Mouse (Mus musculus) kidney, adult 11 months (tissue): Measurements from ENCODE around the gene Ppp1r27.
"Not testable (repeated sequence)": the region's sequence is repeated elsewhere in the genome, so short reads cannot be mapped to it uniquely, and the experiment has no call there.

Source experiments
- DNase-seq: peaks from one replicate; pipeline ENCODE4 v3.0.0; 2022

Gene Ppp1r27

GRCm38 (mm10) chr11:120550810-120551440 lies at the start of gene Ppp1r27:
Gene Ppp1r27, minus strand, starts transcription at chr11:120551132.
- no peak for DNase-seq

- no peak for DNase-seq
Measured at GRCm38 (mm10) chr11:120600716-120601115, 49.8 kb upstream of the Ppp1r27 start.

DNA sequence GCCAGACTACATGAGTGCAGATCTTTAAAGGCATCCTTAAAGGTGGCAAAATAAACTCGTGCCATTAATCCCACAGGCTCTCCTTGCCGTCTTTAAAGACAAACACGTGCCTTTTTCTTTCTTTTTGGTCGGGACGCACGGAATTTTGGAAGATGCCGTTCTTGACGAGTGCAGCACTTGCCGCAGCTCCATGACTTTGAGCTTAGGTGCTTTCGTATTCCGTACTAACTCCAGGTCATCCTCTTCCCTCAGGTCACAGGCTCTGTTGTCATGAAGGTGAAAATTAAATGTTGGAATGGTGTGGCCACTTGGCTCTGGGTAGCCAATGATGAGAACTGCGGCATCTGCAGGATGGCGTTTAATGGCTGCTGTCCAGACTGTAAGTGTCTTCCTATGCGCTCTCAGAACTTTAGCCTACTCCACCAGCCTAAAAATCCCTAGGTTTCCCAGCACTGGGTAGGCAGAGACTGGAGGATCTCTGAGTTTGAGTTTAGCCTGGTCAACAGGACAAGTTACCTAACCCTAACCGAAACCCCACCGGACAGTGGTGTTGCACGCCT lies 48.1 kb upstream of the Ppp1r27 start:
- DNase-seq = no peak

DNA sequence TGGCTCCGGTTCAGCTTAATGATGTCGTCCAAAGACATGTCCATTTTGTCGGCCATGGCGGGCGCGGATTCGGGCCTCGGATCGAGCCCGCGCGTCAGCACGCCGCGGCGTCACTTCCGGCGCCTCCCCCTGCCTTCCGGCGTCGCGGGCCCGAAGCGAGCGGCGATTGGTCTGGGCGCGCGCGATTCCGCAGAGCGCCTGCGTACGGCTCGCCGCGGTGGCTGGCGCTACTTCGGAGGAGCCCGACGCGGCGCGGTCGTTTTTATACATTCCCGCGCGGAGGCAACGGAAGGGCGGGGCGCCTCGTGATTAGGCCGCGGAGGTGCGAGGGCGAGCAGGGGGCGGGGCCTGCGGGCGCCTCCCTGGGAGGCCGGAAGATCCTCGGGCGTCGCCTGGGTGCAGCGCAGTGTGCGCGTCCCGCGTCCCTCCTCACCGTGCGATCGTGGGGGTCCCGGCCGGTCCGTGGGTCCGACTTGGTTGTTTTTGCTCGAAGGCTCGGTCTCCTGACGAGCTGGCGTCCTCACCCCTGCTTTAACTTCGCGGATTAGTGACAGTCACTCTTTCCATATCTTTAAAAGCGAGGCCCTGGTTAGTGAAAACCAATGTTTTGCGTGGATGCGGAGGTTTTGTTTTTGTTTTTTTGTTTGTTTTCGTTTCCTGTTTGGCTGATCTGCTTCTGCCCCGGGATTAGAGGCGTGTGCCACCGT lies 47.5 kb upstream of the Ppp1r27 start, which contains the start of the genes Alyref and Anapc11:
TSS of gene Alyref (minus strand) at position 83 of the 707 bp plus-strand sequence.
TSS of gene Anapc11 (plus strand) at position 139 of the 707 bp plus-strand sequence.
- peak; percentile 90 for DNase-seq

DNA sequence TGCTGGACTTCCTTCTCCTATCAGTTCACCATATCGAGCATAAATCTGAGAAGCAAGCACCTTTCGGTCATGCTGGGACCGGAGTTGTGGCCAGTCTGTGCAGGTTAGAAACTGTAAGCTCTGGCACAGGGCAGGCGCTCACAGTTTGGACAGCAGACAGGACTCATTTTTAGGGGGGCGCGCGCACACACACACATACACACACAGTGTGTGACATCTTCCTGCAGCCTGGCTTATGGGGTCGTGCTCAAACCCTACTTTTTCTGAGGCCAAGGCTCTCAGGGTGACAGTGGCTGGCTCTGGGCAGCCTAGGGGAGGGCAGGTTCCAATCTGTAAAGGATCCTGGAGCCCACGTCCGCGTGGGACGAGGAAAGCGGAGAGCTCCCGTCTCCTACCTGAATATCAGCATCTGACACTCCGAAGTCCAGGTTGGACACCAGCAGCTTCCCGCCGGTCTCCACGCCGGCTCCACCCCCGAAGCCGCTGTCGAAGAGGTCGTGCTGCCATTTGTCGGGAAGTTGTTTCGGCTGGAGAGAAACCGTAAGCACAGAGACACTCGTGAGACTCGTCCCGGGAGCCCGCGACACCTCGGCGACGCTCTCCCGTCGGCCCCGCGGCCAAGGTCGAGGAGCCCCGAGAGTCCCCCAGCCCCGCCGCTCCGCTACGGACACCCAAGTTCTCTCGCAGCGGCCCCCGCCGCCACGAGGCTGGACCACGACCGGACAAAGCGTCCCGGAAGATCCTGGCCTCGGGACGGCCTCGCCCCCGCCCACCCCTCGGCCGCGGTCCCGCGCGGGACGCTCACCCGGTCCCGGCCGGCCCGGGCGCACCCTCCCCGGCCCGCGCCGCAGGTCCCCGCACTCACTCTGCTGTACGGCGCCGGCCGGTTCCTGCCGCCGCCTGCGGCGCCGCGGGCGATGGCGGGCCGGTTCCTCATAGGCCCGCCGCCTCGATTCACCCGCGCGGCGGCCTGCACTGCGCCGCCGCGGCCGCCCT lies 46.6 kb upstream of the Ppp1r27 start:
- peak; percentile 31 for DNase-seq

- DNase-seq = no peak
Measured at GRCm38 (mm10) chr11:120588531-120588930, 37.6 kb upstream of the Ppp1r27 start.

DNA sequence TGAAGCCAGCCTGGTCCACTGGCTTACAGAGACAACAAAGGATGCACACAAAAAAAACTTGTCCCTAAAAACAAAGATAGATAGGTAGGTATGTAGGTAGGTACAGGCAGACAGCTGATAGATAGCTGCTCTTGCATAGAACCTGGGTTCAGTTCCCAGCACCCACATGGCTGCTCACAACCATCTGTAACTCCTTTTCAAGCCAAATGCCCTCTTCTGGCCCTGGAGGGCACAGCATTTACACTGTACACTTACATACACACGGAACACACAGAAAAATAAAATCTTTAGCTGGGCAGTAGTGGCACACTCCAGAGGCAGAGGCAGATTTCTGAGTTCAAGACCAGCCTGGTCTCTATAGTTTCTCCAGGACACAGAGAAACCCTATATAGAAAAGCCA lies 33.0 kb upstream of the Ppp1r27 start:
- no peak for DNase-seq

DNA sequence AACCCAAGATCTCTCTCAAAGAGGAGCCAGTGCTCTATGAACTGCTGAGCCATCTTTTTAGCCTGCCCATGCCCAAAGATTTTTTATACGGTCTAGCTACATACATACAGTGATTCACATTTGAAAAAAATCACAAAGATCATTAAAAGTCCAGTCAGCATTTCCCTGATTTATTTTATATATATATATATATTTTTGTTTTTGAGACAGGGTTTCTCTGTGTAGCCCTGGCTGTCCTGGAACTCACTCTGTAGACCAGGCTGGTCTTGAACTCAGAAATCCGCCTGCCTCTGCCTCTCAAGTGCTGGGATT lies 32.0 kb upstream of the Ppp1r27 start:
- not testable (repeated sequence) for DNase-seq

- DNase-seq = no peak
Measured at GRCm38 (mm10) chr11:120582268-120582981, 31.5 kb upstream of the Ppp1r27 start.

DNA sequence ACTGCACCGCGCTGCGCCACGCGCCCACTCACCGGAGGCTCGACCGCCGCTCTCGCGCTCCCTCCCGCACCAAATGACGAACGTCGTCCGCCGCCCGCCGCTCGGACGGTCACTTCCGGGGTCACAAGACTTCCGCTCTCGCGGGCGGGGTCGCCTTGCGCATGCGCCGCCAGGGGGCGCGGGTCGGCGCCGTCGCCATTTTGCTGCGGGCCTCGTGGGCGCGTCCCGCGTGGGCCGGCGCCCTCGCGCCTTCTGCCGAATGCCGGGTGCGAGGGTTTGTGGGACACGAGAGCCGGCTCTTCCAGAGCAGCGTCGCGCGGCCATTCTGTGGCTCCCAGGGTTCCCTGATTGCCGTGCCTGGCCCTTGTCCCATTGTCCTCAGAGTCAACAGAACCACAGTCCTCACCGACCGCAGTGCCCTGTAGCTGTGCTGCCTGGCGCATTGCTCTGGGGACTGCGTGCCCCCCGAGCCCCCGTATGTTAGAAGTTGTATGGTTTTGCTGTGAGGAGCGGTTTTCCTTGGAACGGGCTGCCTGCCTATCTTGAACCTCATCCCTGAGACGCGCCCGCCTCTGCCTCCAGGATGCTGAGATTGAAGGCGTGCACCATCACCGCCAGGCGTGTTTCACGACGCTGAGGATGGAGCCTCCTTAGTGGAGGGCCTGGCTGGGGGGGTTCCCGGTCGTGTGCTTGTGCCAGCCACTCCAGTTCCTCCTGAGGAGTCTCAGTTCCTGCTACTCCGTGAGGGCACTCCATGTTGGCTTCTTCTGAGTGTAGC lies 30.7 kb upstream of the Ppp1r27 start, which contains the start of gene Arhgdia:
TSS of gene Arhgdia (minus strand) at position 135 of the 778 bp plus-strand sequence.
- DNase-seq = peak; percentile 80

DNA sequence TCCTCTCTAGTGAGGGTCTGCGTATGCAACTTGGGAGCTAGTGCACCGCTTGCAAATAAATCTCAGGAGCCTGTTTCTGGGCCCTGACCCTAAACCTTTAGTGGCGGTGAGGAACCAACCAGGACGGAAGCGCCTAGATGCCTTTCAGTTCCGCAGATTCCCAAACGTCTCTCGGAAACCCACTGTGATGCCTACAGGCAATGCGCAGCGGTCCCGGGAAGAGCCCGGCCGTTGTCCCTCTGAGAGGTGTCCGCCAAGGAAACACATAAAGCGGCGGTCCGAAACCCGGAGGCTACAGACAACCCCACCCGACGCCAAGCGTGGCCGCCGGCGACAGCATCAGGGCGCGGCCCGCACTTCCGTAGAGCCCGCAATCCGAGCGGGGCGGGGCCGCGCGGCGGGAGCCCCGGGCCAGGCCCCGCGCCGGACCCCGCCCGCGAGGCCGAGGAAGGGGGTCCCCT lies 30.0 kb upstream of the Ppp1r27 start:
- DNase-seq = peak; percentile 29

GRCm38 (mm10) chr11:120580190-120580589 lies 29.3 kb upstream of the Ppp1r27 start:
- peak; percentile 61 for DNase-seq

DNA sequence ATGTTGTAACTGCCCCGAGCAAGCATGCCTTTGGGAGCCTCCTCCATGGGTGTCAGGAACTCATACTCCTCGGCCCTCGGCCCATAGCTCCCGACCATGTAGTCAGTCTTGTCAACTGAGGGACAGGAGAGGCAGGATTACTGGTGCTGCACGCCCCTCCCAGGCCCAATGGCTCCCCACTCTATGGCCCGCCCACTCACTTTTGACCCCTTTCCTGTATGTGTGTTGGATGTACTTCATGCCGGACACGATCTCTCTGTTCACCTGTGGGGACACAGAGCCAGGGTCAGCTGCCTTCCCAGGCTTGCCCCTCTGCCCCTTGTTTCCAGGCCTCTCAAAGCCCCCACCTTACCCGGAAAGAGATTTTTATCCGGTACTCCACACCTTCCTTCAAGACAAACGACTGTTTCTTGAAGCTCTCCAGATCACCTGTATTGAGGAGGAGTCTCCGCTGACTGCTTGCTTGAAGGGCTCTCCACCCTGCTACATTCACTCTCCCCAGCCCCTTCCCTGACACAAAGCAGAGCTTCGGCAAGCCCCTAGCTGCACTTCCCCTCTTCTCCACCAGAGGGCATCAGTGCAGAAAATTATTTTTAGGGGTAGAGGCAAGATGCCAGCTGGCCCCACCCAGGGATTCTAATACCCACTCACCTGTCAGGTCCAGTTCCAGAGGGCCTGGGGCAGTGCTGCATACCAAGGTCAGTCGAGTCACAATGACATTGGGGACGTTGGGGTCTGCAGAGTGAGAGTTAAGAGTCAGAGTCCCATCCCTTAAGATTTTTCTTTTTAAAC lies 28.6 kb upstream of the Ppp1r27 start:
- peak; percentile 63 for DNase-seq

GRCm38 (mm10) chr11:120578694-120579243 lies 27.8 kb upstream of the Ppp1r27 start:
- DNase-seq = peak; percentile 39

- DNase-seq = peak; percentile 71
Measured at GRCm38 (mm10) chr11:120578024-120578693, 27.2 kb upstream of the Ppp1r27 start.

- peak; percentile 77 for DNase-seq
Measured at GRCm38 (mm10) chr11:120577211-120578023, 26.5 kb upstream of the Ppp1r27 start.

- peak; percentile 92 for DNase-seq
Measured at GRCm38 (mm10) chr11:120576365-120576981, 25.5 kb upstream of the Ppp1r27 start.

- no peak for DNase-seq
Measured at GRCm38 (mm10) chr11:120575940-120576339, 25.0 kb upstream of the Ppp1r27 start.
